Mouse (Mus musculus) lung, embryonic 16.5 days (tissue): Measurements from ENCODE around the gene Zfp746. TPM values are rescaled to one million over a fixed set of nuclear protein-coding genes. Genes with fewer than 3 reads are reported as not detected.
"Not testable (repeated sequence)": the region's sequence is repeated elsewhere in the genome, so short reads cannot be mapped to it uniquely, and the experiment has no call there.

Experiments used
- ATAC-seq: fragments of 200-750 bp; cut with Nextera tagmentation; 2 replicates; pipeline ENCODE4 v1.8.0; 2017; ENCODE audit warnings: low read depth, mild to moderate bottlenecking, moderate library complexity
- H3K27ac ChIP-seq: fragments of 300-500 bp; sonication (generic); 2 replicates; pipeline ENCODE4 v1.5.1; 2014; ENCODE audit warnings: mild to moderate bottlenecking, control low read depth, low read length
- H3K27me3 ChIP-seq: fragments of 300-500 bp; sonication (generic); 2 replicates; pipeline ENCODE4 v1.6.1; 2014; ENCODE audit warnings: low read depth, low read length, mixed read lengths; ENCODE audit not compliant: control insufficient read depth, insufficient read depth
- H3K36me3 ChIP-seq: fragments of 300-500 bp; sonication (generic); 2 replicates; pipeline ENCODE4 v1.6.1; 2014; ENCODE audit warnings: low read length; ENCODE audit not compliant: control insufficient read depth, insufficient read depth
- H3K4me1 ChIP-seq: fragments of 300-500 bp; sonication (generic); replicated peaks from 2 replicates; pipeline ENCODE4 v1.6.1; 2014; ENCODE audit warnings: low read length, mixed read lengths; ENCODE audit not compliant: control insufficient read depth, insufficient read depth
- H3K4me2 ChIP-seq: fragments of 300-500 bp; sonication (generic); 2 replicates; pipeline ENCODE4 v1.6.1; 2014; ENCODE audit warnings: low read depth, low read length, control low read depth
- H3K4me3 ChIP-seq: fragments of 300-500 bp; sonication (generic); 2 replicates; pipeline ENCODE4 v1.5.1; 2014; ENCODE audit warnings: mild to moderate bottlenecking, low read length, control low read depth
- H3K9ac ChIP-seq: fragments of 300-500 bp; sonication (generic); 2 replicates; pipeline ENCODE4 v1.6.1; 2014; ENCODE audit warnings: low read length, control low read depth
- H3K9me3 ChIP-seq: fragments of 300-500 bp; sonication (generic); 2 replicates; pipeline ENCODE4 v1.6.1; 2016; ENCODE audit warnings: low read length; ENCODE audit not compliant: control insufficient read depth
- WGBS: fragments of 180-500 bp; shearing (Covaris S2); extraction: QIAGEN DNeasy Blood & Tissue Kit; methylation state at CpG from one replicate; pipeline ENCODE4 v1.1.7; 2014; 5-methylcytosine and 5-hydroxymethylcytosine counted together
- polyA plus RNA-seq: library from polyadenylated mRNA; unstranded; fragments of >200 nt; fragmentation: Nextera tagmentation; extraction: Ambion mirVana; gene quantifications from 2 replicates; pipeline ENCODE4 v1.2.1, GENCODE M21; 2015

The Zfp746 gene
- 7.0 and 11.3 TPM in 2 replicates for polyA plus RNA-seq

DNA sequence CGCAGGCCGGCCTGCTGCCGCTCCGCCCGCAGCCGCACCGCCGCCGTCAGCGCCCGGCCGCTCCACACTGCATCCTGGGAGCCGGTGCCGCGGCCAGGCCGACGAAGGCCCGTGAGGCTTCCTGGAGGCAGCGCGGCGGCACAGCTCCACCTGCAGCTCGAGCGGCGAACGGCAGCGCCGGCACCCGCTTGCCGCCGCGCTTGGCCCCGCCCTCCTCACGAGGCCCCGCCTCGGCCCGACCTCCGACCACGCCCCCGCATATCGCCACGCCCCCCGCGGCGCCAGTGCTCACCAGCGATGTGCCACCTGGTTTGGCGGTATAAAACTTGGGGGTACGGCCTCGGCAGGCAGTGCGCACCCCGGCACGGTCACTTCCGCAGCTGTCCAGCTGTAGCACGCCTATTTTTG lies at the start of gene Zfp746:
Zfp746 (minus strand) TSS at position 123 of the 408 bp plus-strand sequence.
- H3K9ac ChIP-seq, result peak within 1 kb of the TSS; percentile 97
- WGBS, result under 1% methylated on average over 47 of the region's 53 CpGs
- ATAC-seq, result peak; percentile 94
- H3K27ac ChIP-seq, result peak within 1 kb of the TSS; percentile 91
- H3K4me3 ChIP-seq, result peak within 1 kb of the TSS; percentile 86
- peak within 1 kb of the TSS; percentile 84 for H3K4me2 ChIP-seq
- peaks cover 8% of the 10 kb centered on the region for H3K4me1 ChIP-seq
- peaks cover 20% of the 10 kb centered on the region for H3K36me3 ChIP-seq
- H3K9me3 ChIP-seq, result no peaks in the 10 kb centered on the region
- no peaks in the 10 kb centered on the region for H3K27me3 ChIP-seq

DNA sequence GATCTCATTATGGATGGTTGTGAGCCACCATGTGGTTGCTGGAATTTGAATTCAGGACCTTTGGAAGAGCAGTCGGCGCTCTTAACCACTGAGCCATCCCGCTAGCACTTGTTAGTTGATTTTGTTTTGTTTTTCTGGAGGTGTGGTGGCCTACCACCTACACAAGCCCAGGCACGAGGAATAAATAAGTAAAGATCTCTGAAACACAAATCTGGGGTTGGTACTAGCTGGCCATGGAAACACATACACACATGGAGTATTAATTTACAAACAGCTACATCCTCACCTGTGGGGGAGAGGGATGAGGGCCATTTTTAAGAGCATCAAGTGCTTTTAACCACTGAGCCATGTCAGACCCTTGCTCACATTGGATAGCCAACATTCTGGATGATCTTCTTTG lies 34.7 kb upstream of the Zfp746 start:
- not testable (repeated sequence) for H3K36me3 ChIP-seq, H3K4me2 ChIP-seq, H3K9ac ChIP-seq, H3K27ac ChIP-seq, H3K4me1 ChIP-seq, H3K27me3 ChIP-seq, H3K4me3 ChIP-seq, H3K9me3 ChIP-seq
- ATAC-seq, result peak; percentile 74
- 78% methylated on average over 4 of the region's 4 CpGs for whole genome bisulfite sequencing

DNA sequence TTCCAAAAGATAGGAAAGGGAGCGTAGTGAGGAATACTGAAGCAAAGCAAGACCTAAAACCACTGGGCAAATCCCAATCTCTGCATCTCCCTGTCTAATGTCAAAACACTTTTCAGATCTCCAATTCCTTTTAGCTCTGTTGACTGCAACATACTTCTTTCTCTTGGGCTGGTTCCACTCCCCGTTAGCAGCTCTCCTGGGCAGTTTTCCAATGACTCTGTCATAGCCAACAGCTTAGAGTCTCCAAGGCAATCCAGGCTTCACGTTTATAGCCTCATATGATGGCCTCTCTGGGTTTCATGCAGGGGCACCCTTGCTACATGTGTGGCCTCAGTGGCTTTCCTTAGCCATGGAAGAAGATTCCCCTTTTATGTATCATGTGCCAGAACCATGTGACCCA lies 29.6 kb upstream of the Zfp746 start:
- 51% methylated on average over 3 of the region's 3 CpGs for WGBS
- Histone ChIP-seq H3K4me1 (no peaks in the 10 kb centered on the region), H3K27me3 (no peaks in the 10 kb centered on the region), H3K4me2 (no peak overlapping the region), H3K4me3 (no peak overlapping the region), H3K27ac (no peak overlapping the region), H3K36me3 (no peaks in the 10 kb centered on the region), H3K9ac (no peak overlapping the region), H3K9me3 (no peaks in the 10 kb centered on the region)
- ATAC-seq, result no peak

DNA sequence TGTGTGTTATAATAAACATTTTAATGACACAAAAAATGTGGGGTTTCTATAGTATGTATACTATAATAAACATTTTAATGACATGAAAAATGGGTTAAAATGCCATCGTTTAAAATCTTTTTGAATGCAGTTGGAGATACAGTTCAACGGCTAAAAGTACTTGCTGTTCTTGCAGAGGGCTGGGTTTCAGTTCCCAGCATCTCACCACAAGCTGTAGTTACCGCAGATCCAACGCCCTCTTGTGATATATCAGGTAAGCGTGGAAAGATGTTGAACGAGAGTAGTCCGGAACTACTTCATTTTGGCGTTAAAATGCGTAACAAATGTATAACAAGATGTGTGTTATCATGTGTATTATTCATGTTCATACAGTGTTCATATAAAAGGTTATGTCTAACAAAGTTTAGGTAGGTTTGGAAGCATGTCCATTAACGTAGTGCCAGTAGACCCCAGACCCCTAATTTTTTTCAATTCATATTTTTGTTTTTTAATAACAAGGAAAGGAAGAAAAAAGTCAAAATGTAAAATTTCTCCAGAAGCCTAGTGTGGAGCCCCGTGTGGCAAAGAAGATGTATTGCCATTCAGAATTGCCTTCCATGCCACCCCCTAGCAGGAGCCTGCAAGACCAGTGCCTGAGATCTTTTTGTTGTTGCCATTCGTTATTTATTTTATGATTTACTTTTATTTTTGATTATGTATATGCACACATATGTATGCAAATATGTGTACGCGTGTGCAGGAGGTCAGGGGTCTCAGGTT lies 743 bp upstream of the Zfp746 start:
- Histone ChIP-seq H3K36me3 (peaks cover 14% of the 10 kb centered on the region), H3K9me3 (no peaks in the 10 kb centered on the region), H3K9ac (no peak overlapping the region), H3K4me3 (peak overlapping the region; percentile 86), H3K27ac (no peak overlapping the region), H3K4me2 (peak overlapping the region; percentile 80), H3K27me3 (no peaks in the 10 kb centered on the region), H3K4me1 (peaks cover 8% of the 10 kb centered on the region)
- ATAC-seq, result no peak
- 37% methylated on average over 14 of the region's 14 CpGs for WGBS

DNA sequence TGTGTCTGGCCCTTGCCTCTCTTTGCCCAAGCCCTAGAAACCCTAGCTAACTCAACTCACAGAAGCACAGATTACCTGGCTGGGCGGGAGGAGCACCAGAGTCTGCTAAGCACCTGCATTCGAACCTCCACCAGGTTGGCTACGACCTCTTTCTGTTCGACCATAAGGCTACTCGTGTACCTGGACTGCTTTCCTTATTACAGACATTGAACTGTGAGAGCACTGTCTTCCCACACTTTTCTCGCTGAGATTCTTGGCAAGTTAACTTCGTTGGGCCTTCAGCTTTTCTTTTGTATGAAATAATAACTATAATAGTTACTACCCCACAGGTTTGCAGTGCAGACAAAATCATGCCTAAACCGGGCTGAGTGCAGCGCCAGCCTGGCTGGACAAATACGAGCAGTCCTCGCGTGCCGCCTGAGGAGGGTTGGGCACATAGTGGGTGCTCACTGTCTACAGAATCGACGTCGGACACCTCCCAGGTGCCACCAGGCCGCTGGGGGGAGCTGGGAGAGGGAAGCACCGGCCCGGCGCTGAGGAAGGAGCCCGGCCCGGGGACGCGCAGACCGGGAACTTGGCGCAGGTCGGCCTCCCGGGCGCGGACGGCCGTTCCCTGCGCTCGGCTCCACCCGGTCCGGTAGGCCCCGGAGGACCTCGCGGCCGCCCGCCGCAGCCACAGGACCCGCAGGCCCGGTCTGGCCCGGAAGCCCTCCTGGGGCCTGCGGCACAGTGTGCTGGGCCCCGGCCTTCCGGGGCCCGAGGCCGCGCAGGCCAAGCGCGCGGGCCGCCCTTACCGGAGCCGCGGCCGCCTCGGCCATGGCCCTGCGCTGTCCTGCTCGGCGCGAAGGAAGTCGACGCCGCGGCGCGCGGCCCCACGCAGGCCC lies 630 bp downstream of the Zfp746 start:
- Histone ChIP-seq H3K4me1 (peaks cover 8% of the 10 kb centered on the region), H3K9ac (peak overlapping the region; percentile 97), H3K27me3 (no peaks in the 10 kb centered on the region), H3K4me2 (peak overlapping the region; percentile 84), H3K36me3 (peaks cover 27% of the 10 kb centered on the region), H3K4me3 (peak overlapping the region; percentile 86), H3K9me3 (no peaks in the 10 kb centered on the region), H3K27ac (peak overlapping the region; percentile 91)
- ATAC-seq, result peak; percentile 89
- 2% methylated on average over 51 of the region's 72 CpGs for WGBS

DNA sequence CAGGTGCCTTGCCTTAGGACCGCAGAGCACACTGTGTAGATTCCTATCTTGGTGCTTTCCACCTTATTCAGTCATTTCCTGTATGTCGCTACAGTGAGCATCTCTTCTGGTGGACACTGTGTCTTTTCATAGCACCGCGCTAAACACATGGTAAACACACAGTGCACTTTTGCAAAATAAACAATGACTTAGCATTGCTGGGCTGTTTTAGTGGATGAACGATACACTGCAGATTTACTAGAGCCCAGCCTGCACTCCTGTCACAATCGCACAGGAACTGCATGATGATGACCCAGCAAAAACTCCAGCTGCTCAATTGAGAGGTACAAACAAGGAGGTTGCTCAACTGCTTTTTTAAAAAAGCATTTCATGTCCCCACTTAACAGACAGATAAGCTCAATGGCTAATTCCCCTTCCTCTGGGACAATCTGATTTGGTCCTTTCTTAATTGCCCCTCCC lies 2.6 kb downstream of the Zfp746 start:
- H3K4me3 ChIP-seq, result no peak overlapping the region
- peaks cover 8% of the 10 kb centered on the region for H3K4me1 ChIP-seq
- 79% methylated on average over 6 of the region's 6 CpGs for WGBS
- peaks cover 43% of the 10 kb centered on the region for H3K36me3 ChIP-seq
- H3K4me2 ChIP-seq, result no peak overlapping the region
- H3K9ac ChIP-seq, result no peak overlapping the region
- no peak overlapping the region for H3K27ac ChIP-seq
- ATAC-seq, result no peak
- H3K27me3 ChIP-seq, result no peaks in the 10 kb centered on the region
- no peaks in the 10 kb centered on the region for H3K9me3 ChIP-seq

DNA sequence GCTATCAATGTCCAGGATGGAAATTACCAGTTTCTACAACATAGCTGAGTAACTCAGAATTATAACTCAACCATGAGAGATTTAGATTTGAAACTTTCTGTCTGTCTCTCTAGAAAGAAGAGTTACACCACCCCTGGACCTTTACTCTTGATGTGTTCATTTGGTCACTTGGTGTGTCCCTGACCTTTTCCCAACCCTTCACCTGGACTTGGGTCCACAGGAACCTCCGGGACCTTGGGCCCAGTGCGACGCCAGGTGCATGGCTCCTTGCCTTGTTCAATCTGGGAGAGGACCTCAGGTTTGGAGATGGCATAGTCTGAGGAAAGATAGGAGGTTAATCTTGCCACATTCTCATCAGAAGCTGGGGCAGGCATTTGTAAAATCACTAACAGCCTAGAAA lies 4.4 kb downstream of the Zfp746 start:
- no peaks in the 10 kb centered on the region for H3K27me3 ChIP-seq
- H3K36me3 ChIP-seq, result peaks cover 55% of the 10 kb centered on the region
- ATAC-seq, result no peak
- H3K9me3 ChIP-seq, result no peaks in the 10 kb centered on the region
- no peak overlapping the region for H3K4me2 ChIP-seq
- no peak overlapping the region for H3K4me3 ChIP-seq
- H3K27ac ChIP-seq, result no peak overlapping the region
- H3K9ac ChIP-seq, result no peak overlapping the region
- peaks cover 8% of the 10 kb centered on the region for H3K4me1 ChIP-seq
- 95% methylated on average over 3 of the region's 3 CpGs for WGBS

DNA sequence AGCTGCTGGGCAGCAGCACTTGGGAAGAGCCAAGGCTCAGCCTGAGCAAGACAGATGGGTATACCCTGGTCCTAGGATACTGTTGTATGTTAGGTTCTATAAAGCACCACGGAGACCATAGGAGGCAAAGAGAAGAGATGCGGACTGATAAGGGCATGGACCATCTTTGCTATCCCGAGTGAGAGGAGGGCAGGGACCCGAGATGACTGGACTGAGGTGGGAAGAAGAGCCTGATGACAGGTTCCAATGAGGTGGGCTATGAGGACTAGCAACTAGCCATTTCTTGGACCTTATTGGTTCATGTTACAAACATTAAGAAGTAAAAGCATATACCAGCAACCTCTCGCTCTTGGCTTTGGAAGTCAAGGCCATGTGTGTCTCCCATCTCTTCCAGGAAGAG lies 5.4 kb downstream of the Zfp746 start:
- Histone ChIP-seq H3K4me1 (peaks cover 8% of the 10 kb centered on the region), H3K4me3 (no peak overlapping the region), H3K4me2 (no peak overlapping the region), H3K9ac (no peak overlapping the region), H3K9me3 (no peaks in the 10 kb centered on the region), H3K27me3 (no peaks in the 10 kb centered on the region), H3K36me3 (peaks cover 58% of the 10 kb centered on the region), H3K27ac (no peak overlapping the region)
- WGBS, result 87% methylated on average over 5 of the region's 5 CpGs
- ATAC-seq, result no peak

DNA sequence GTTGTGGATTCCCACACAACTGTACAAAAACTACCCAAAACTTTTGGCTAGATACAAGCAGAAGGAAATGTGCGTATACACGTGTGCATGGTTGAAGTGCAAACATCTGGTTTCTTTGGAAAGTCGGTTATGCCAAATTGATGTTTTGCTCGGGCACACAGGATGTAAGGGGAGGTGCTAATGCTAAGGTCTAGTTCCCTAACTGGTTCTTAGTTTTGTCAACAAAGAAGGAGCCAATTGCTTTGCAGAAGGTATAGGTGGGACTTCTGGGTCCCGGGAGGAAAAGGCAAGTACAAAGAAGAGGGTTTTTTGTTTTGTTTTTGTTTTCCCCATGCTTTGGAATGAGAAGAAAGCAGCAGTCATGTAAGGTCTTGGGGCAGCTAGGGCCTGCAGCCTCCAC lies 13.1 kb downstream of the Zfp746 start:
- Histone ChIP-seq H3K36me3 (peaks cover 29% of the 10 kb centered on the region), H3K27me3 (no peaks in the 10 kb centered on the region), H3K27ac (no peak overlapping the region), H3K4me3 (no peak overlapping the region), H3K4me1 (no peaks in the 10 kb centered on the region), H3K4me2 (no peak overlapping the region), H3K9ac (no peak overlapping the region), H3K9me3 (no peaks in the 10 kb centered on the region)
- ATAC-seq, result no peak
- 67% methylated on average over 5 of the region's 5 CpGs for WGBS
